Mouse (Mus musculus): ENCODE data around the gene Snd1.

Snd1 gene

DNA sequence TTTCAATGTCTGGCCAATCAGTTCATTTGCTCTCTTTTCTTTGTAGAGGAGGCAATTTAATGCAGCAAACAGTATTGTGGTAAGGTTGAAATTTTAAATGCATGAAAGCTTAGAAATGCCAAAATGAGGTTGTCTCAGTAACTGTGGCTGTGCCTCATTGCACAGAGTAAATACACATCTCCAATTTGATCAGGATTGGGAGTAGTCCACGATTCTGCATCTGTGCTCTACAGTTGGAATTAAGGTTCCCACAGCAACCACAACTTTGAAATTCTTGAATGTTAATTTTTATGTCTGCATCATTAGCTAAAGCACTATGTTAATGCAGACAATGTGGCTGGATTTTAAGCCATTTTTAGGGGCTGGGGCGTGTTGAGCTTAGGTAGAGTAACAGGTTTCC, 72.0 kb downstream of the Snd1 start:
- no peak for DNase-seq (ENCODE audit: low read depth, low spot score)

- no peak for DNase-seq (ENCODE audit: low read depth, low spot score)
Measured at GRCm38 (mm10) chr6:28549374-28549773, 74.4 kb downstream of the Snd1 start.

- no peak for DNase-seq (ENCODE audit: low read depth, low spot score)
Measured at GRCm38 (mm10) chr6:28550255-28551004, 75.5 kb downstream of the Snd1 start.

DNA sequence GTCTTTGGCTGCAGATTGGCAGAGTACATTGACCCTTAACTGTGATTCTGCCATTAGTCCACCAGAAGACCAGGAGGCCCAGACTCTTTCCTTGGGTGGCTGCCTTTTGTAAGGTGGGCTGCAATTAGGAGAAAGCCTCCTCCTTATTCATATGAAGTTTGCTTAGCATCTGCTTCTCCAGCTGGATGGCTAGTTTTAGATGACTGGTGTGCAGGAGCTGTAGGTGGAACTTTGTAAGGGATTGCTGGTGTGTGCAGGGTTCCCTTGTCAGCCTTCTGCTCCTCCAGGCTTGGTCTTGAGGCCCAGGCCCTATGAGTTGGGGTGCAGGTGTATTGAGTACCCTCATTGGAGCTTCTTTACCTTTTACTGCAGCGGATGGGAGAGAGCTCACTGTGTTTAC, 79.5 kb downstream of the Snd1 start:
- no peak for DNase-seq (ENCODE audit: low read depth, low spot score)

GRCm38 (mm10) chr6:28555002-28555401, 80.1 kb downstream of the Snd1 start:
- DNase-seq (ENCODE audit: low read depth, low spot score): no peak

DNA sequence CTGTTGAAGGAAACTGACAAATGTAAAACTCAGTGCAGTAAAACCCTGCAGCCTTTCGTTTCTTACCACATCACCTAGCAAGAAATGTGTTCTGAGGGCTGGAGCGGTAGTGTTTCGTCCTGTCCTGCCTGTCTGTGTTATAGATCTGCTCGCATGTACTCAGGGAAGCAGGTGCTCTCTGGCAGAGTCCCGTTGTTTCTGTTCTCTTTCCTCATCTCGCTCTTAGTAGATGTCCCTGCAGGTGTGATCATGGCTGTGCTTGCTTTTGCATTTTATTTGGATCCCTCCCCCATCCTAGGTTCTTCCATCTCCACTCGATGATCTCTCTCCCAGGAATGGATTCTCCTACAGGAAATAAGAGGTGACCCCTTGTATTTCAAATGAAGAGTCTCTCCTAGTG, 80.5 kb downstream of the Snd1 start:
- DNase-seq (ENCODE audit: low read depth, low spot score): no peak

DNA sequence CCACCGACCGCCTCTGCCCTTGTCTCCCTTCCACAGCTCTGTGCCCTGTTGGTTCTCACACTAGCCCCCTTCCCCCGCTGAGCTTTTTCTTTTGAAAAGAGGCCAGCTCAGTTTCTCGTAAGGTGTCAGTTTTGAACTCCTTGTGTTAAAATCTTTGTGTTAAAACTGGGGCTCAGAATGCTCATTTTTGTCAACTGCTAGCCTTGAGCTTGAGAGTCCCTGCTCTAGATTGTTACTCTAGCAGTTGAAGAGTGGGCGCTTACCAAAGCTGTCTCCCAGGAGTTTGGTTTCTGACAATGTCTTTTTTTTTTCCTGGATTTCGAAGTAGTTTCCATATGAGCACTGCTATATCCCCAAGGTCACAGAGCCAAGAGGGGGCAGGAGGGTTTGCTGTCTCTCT, 82.8 kb downstream of the Snd1 start:
- no peak for DNase-seq (ENCODE audit: low read depth, low spot score)

DNA sequence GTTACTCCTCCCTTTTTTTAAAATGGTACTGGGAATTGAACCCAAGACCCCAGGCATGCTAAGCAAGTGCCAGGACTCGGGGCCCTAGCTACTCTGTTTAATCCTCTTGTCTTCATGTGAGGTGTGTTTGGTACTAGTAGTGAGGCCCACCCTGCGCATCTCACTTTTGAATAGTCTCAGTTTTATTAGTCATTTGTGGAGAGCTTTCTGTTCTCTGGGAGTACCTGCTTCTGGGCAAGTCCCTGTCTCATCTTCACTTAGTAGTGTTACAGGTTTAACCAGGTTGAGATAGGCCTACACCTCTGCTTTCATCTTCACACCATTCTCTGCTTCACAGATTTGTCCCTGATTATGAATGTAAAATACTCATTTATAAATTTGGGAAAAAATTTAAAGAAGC, 84.5 kb downstream of the Snd1 start:
- no peak for DNase-seq (ENCODE audit: low read depth, low spot score)

DNA sequence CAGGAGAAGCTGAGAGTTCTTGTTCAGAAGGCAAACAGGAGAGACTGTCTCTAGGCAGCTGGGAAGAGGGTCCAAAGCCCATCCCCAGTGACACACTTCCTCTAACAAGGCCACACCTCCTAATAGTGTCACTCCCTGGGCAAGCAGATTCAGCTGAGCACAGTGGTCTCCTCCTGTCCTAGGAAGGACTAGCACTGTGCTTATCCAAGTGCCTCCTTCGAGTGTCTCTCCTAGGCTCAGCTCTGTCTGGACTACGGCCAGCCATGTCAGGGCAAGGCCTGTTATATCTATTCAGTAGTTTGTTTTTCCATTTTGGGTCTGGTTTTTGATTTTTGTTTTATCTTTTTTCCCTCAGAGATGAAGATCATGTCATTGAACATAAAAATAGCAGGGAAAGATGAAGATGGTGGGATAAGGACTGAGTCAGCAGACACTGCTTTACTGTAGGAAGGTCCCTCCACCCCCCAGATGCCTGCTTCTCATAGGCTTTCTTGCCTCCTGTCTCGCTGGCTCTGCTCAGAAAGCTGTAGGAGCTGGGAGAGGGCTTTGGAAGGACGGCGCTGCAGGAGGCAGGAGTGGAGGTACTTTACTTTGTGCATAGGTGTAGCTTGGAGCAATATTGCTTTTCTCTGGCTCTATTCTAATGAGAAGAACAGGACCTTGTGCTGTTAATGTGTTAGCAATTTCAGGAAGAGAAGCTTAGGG, 86.5 kb downstream of the Snd1 start:
- DNase-seq (ENCODE audit: low read depth, low spot score): no peak

GRCm38 (mm10) chr6:28562323-28563044, 87.5 kb downstream of the Snd1 start:
- DNase-seq (ENCODE audit: low read depth, low spot score): no peak

DNA sequence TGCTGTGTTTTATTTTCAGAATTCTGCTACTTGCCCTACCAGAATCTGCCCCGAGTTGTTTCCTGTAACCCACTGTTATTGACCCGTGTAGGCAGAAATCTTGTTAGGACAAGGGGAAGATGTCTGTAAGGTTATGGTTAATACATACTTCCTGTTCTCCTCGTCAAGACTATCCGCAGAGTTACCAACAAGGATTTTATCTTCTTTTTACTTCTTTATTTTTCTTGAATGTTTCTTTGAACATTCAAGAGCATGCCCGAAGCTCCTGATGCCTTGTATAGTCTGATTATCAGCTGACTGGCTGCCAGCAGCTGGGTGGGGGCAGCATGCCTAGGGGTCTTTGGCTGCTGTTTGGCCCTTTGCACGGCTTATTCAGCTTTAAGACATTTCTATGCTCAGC, 93.0 kb downstream of the Snd1 start:
- DNase-seq (ENCODE audit: low read depth, low spot score): no peak

- no peak for DNase-seq (ENCODE audit: low read depth, low spot score)
Measured at GRCm38 (mm10) chr6:28571946-28572345, 97.0 kb downstream of the Snd1 start.

DNA sequence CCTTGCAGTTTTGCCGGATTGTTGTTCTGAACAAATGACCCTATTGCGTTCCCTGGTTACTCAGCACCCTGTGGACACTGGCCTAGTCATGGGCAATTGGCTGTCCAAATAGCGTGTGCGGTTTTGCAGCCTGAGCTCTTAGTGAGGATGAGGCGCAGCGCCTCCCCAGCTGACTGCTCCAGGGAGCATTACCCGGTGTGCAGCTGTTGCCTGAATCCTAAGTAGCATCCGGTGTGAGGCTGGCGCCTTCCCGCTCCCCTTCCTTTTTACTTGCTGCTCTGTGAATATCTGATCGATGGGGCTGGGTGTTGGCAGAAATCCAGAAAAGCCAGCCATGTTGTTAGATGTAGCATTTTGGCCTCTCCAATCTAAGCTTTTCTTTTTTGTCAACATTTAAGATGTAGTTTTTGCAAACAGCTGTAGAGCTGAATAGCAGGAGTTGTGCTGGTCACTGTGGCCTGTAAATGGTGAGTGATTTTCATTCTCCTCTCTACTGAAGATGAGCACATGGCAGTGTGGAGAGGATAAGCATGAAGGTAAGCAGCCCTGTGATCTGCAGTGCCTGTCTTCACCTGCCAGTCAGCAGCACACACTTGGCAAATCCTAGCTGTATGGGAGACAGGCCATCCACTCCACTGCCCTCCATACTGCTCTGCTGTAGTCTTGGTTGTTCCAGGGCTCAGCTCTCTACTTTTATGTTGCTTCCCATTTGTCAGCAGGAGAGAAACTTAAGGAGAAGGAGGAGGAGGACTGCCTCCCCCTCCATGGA, 98.2 kb downstream of the Snd1 start:
- no peak for DNase-seq (ENCODE audit: low read depth, low spot score)

- DNase-seq (ENCODE audit: low read depth, low spot score): no peak
Measured at GRCm38 (mm10) chr6:28576356-28577264, 101.7 kb downstream of the Snd1 start.

- no peak for DNase-seq (ENCODE audit: low read depth, low spot score)
Measured at GRCm38 (mm10) chr6:28582847-28583246, 107.9 kb downstream of the Snd1 start.

GRCm38 (mm10) chr6:28583399-28583798, 108.5 kb downstream of the Snd1 start:
- DNase-seq (ENCODE audit: low read depth, low spot score): no peak

DNA sequence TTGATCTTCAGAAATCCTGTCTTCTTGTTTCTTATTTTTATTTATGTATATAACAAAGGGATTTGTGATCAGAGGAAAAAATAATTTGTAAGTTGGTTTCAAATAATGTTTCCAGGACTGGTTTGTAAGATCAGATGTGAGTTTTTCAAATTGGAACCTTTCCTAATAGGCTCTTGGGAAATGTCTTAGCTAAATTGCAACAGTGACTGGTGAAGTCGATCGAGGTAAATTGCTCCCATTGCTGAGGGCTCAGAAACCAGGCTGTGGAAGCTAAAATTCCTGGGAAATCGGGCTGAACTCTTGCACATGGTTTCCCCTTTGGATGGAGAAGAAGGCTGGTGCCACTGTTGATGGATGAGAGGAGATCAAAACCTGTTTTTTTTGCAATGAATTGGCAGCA, 111.9 kb downstream of the Snd1 start:
- no peak for DNase-seq (ENCODE audit: low read depth, low spot score)

DNA sequence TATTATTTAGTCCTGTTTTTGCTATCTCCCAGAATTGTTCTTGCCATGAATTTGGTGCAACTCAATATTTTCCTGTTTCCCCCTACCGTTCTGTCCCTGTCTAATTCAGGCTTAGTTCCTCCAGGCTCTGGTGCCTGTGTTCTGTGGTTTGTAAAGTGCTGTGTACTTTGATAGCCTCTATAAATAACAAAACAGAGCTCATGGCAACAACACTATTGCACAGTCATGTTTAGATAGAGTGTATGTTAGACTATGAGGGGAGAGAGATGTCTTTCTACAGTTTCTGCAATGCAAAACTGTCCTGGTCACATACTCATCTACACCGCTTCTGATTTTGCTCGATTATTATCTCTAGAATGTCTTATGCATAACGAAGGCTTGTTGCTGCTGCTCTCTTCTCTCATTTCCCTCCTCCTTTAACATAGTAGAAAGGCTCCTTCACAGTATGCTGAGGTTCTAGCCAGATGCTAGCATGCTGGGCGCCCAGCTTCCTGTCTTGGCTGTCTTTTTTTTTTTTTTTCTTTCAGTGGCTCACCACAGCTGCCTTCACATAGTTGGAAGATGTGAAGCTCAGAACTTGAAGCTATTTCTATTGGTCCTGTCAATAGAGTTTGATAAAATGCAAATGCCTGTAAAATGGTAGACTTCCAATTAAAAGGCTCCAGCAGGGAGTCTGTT, 113.7 kb downstream of the Snd1 start:
- DNase-seq (ENCODE audit: low read depth, low spot score): peak; percentile 52

GRCm38 (mm10) chr6:28592323-28592893, 117.5 kb downstream of the Snd1 start:
- DNase-seq (ENCODE audit: low read depth, low spot score): no peak

- peak; percentile 18 for DNase-seq (ENCODE audit: low read depth, low spot score)
Measured at GRCm38 (mm10) chr6:28593708-28594107, 118.8 kb downstream of the Snd1 start.
